Mouse (Mus musculus) neural tube, embryonic 15.5 days (tissue): ENCODE results near the gene Prpsap1. TPM values are rescaled to one million over a fixed set of nuclear protein-coding genes. Genes with fewer than 3 reads are reported as not detected.
A peak's percentile ranks its signal among the peaks of the same experiment; 100 is the strongest.

ENCODE experiments used
- ATAC-seq: fragments of 200-750 bp; cut with Nextera tagmentation; 2 replicates; pipeline ENCODE4 v1.8.0; 2017; ENCODE audit warnings: mild to moderate bottlenecking, moderate TSS enrichment, moderate library complexity; ENCODE audit not compliant: low FRiP score
- H3K27ac ChIP-seq: fragments of 300-500 bp; sonication (generic); replicated peaks from 2 replicates; pipeline ENCODE4 v1.5.1; 2015; ENCODE audit warnings: mild to moderate bottlenecking, inconsistent platforms
- H3K27me3 ChIP-seq: fragments of 300-500 bp; sonication (generic); replicated peaks from 2 replicates; pipeline ENCODE4 v1.6.1; 2015; ENCODE audit warnings: inconsistent platforms
- H3K36me3 ChIP-seq: fragments of 300-500 bp; sonication (generic); 2 replicates; pipeline ENCODE4 v1.6.1; 2015; ENCODE audit warnings: inconsistent platforms
- H3K4me1 ChIP-seq: fragments of 300-500 bp; sonication (generic); 2 replicates; pipeline ENCODE4 v1.6.1; 2015; ENCODE audit warnings: inconsistent platforms
- H3K4me2 ChIP-seq: fragments of 300-500 bp; sonication (generic); 2 replicates; pipeline ENCODE4 v1.6.1; 2015; ENCODE audit warnings: inconsistent platforms, mild to moderate bottlenecking, moderate library complexity
- H3K4me3 ChIP-seq: fragments of 300-500 bp; sonication (generic); replicated peaks from 2 replicates; pipeline ENCODE4 v1.5.1; 2015; ENCODE audit warnings: mild to moderate bottlenecking, inconsistent platforms
- H3K9ac ChIP-seq: fragments of 300-500 bp; sonication (generic); replicated peaks from 2 replicates; pipeline ENCODE4 v1.6.1; 2015; ENCODE audit warnings: mild to moderate bottlenecking, inconsistent platforms
- H3K9me3 ChIP-seq: fragments of 300-500 bp; sonication (generic); replicated peaks from 2 replicates; pipeline ENCODE4 v1.6.1; 2016; ENCODE audit warnings: inconsistent platforms
- WGBS: fragments of 180-500 bp; shearing (Covaris S2); methylation state at CpG from one replicate; pipeline ENCODE4 v1.1.7; 2015; ENCODE audit warnings: mixed read lengths; 5-methylcytosine and 5-hydroxymethylcytosine counted together
- polyA plus RNA-seq: library from polyadenylated mRNA; unstranded; fragments of >200 nt; fragmentation: Nextera tagmentation; extraction: Ambion mirVana; gene quantifications from 2 replicates; pipeline ENCODE4 v1.2.1, GENCODE M21; 2015

Prpsap1 gene
- polyA plus RNA-seq, 1 experiment from 2014 or later = 184 TPM

GRCm38 (mm10) chr11:116440408-116441068, 53.5 kb downstream of the Prpsap1 start:
- H3K36me3 ChIP-seq = peaks cover 19% of the 10 kb centered on the region; the same call in 1 of the 2 replicates
- H3K4me3 ChIP-seq = no peak overlapping the region
- no peak overlapping the region for H3K9ac ChIP-seq
- ATAC-seq = no peak
- H3K27me3 ChIP-seq = no peaks in the 10 kb centered on the region
- no peak overlapping the region for H3K27ac ChIP-seq
- H3K4me1 ChIP-seq = peaks cover 22% of the 10 kb centered on the region
- H3K4me2 ChIP-seq = no peak overlapping the region
- WGBS = 78% methylated on average over 7 of the region's 7 CpGs
- no peaks in the 10 kb centered on the region for H3K9me3 ChIP-seq

DNA sequence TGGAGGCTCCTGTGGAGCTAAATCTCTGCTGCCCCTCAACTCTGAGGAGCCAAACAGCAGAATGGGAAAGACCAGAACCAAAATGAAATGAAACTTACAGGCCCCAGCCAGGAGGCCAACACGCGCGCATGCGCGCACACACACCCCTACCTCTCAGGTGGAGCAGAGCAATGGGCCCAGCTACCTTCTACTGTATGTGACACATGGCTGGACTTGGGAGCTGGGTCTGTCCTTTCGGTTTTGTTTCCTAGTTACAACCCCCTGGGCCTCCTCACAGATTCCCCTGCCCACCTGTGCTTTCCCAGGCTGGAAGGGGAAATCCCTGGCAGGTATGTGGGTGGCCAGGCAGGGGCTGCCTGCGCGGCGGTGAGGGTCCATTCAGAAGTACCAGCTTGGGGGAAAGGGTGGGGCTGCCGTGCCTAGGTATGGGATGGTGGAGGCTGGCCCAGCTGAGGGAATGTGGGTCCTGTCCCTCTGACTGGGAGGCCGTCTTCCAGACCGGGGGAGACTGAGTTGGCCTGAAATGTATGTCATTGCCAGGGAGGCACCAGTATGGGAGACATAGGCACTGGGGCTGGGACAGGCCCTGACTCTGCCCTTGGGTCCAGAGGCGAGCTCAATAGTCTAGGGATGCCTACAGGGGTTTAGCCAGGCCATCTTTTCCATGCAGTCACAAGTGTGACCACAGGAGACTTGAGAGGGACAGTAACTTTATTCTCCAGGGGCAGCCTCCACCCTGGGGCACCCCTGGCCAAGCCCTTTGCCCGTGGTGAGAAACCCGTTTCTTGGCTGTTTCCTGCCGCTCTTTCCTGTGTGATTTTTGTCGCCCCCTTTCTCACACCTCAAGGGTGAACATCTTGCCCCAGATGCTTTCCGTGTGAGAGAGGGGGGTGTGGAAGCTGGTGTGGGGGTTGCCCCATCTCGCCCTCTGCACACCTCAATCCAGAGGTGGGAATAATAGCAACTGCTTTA, 54.4 kb downstream of the Prpsap1 start:
- Histone ChIP-seq H3K27ac (no peak overlapping the region), H3K4me1 (peaks cover 28% of the 10 kb centered on the region), H3K9me3 (no peaks in the 10 kb centered on the region), H3K4me3 (no peak overlapping the region), H3K36me3 (peaks cover 19% of the 10 kb centered on the region; the same call in 1 of the 2 replicates), H3K27me3 (no peaks in the 10 kb centered on the region), H3K9ac (no peak overlapping the region), H3K4me2 (no peak overlapping the region)
- no peak for ATAC-seq
- 87% methylated on average over 19 of the region's 19 CpGs for WGBS

- H3K36me3 ChIP-seq = peaks cover 19% of the 10 kb centered on the region; the same call in 1 of the 2 replicates
- no peaks in the 10 kb centered on the region for H3K9me3 ChIP-seq
- WGBS = 80% methylated on average over 11 of the region's 11 CpGs
- no peak overlapping the region for H3K4me3 ChIP-seq
- no peaks in the 10 kb centered on the region for H3K27me3 ChIP-seq
- no peak overlapping the region for H3K9ac ChIP-seq
- peak overlapping the region; percentile 79; the same call in 1 of the 2 replicates for H3K4me2 ChIP-seq
- H3K27ac ChIP-seq = 0 out of 2 replicates have a peak overlapping the region, but pooled peaks have one; percentile 18
- no peak for ATAC-seq
- H3K4me1 ChIP-seq = peaks cover 30% of the 10 kb centered on the region
Measured at GRCm38 (mm10) chr11:116437541-116437940, 56.5 kb downstream of the Prpsap1 start.

GRCm38 (mm10) chr11:116436725-116437331, 57.2 kb downstream of the Prpsap1 start:
- ATAC-seq = no peak
- no peak overlapping the region; the same call in 1 of the 2 replicates for H3K27ac ChIP-seq
- no peaks in the 10 kb centered on the region for H3K27me3 ChIP-seq
- peaks cover 30% of the 10 kb centered on the region for H3K4me1 ChIP-seq
- WGBS = 64% methylated on average over 4 of the region's 4 CpGs
- H3K9ac ChIP-seq = peak overlapping the region; percentile 15; the same call in 1 of the 2 replicates
- no peaks in the 10 kb centered on the region for H3K9me3 ChIP-seq
- H3K4me3 ChIP-seq = no peak overlapping the region
- H3K36me3 ChIP-seq = peaks cover 19% of the 10 kb centered on the region; the same call in 1 of the 2 replicates
- H3K4me2 ChIP-seq = peak overlapping the region; percentile 79

GRCm38 (mm10) chr11:116435992-116436724, 57.8 kb downstream of the Prpsap1 start:
- peak overlapping the region; percentile 15 for H3K9ac ChIP-seq
- H3K4me2 ChIP-seq = peak overlapping the region; percentile 79
- peak overlapping the region; percentile 25; the same call in 1 of the 2 replicates for H3K27ac ChIP-seq
- 0 out of 2 replicates have a peak, but pooled peaks cover 1% of the 10 kb centered on the region for H3K27me3 ChIP-seq
- H3K9me3 ChIP-seq = no peaks in the 10 kb centered on the region
- H3K4me1 ChIP-seq = peaks cover 31% of the 10 kb centered on the region
- 58% methylated on average over 5 of the region's 5 CpGs for WGBS
- peak overlapping the region; percentile 14; the same call in 1 of the 2 replicates for H3K4me3 ChIP-seq
- peaks cover 19% of the 10 kb centered on the region; the same call in 1 of the 2 replicates for H3K36me3 ChIP-seq
- no peak for ATAC-seq

- H3K4me1 ChIP-seq = peaks cover 33% of the 10 kb centered on the region
- H3K27me3 ChIP-seq = 0 out of 2 replicates have a peak, but pooled peaks cover 3% of the 10 kb centered on the region
- peak overlapping the region; percentile 92 for H3K27ac ChIP-seq
- peaks cover 19% of the 10 kb centered on the region; the same call in 1 of the 2 replicates for H3K36me3 ChIP-seq
- peak overlapping the region; percentile 70 for H3K4me3 ChIP-seq
- WGBS = 50% methylated on average over 12 of the region's 12 CpGs
- H3K9ac ChIP-seq = peak overlapping the region; percentile 85
- no peaks in the 10 kb centered on the region for H3K9me3 ChIP-seq
- no peak for ATAC-seq
- H3K4me2 ChIP-seq = peak overlapping the region; percentile 79
Measured at GRCm38 (mm10) chr11:116434967-116435752, 58.8 kb downstream of the Prpsap1 start.

- ATAC-seq = peak; percentile 65
- WGBS = 0% methylated on average over 30 of the region's 67 CpGs
- H3K27me3 ChIP-seq = 0 out of 2 replicates have a peak, but pooled peaks cover 3% of the 10 kb centered on the region
- H3K4me2 ChIP-seq = peak overlapping the region; percentile 79
- H3K36me3 ChIP-seq = peaks cover 16% of the 10 kb centered on the region; the same call in 1 of the 2 replicates
- H3K27ac ChIP-seq = peak overlapping the region; percentile 92
- H3K9ac ChIP-seq = peak overlapping the region; percentile 85
- peak overlapping the region; percentile 70 for H3K4me3 ChIP-seq
- peaks cover 33% of the 10 kb centered on the region for H3K4me1 ChIP-seq
- H3K9me3 ChIP-seq = no peaks in the 10 kb centered on the region
Measured at GRCm38 (mm10) chr11:116434287-116434966, 59.6 kb downstream of the Prpsap1 start.

GRCm38 (mm10) chr11:116433356-116434286, 60.4 kb downstream of the Prpsap1 start, which contains the start of gene Ubald2:
Gene Ubald2, plus strand, starts transcription at chr11:116434094.
- peaks cover 33% of the 10 kb centered on the region for H3K4me1 ChIP-seq
- peak within 1 kb of the TSS; percentile 70 for H3K4me3 ChIP-seq
- 0 out of 2 replicates have a peak, but pooled peaks cover 10% of the 10 kb centered on the region for H3K36me3 ChIP-seq
- 2% methylated on average over 57 of the region's 66 CpGs for WGBS
- peak; percentile 98 for ATAC-seq
- peak within 1 kb of the TSS; percentile 92 for H3K27ac ChIP-seq
- H3K9me3 ChIP-seq = no peaks in the 10 kb centered on the region
- peak within 1 kb of the TSS; percentile 85 for H3K9ac ChIP-seq
- H3K27me3 ChIP-seq = 0 out of 2 replicates have a peak, but pooled peaks cover 3% of the 10 kb centered on the region
- peak within 1 kb of the TSS; percentile 79 for H3K4me2 ChIP-seq
